Mouse (Mus musculus) testis, adult 2 months (tissue): ENCODE results near the gene Rhob.

ENCODE experiments used
- CTCF ChIP-seq: fragments of 200-500 bp; IDR thresholded peaks from 2 replicates; pipeline ENCODE4 v1.5.1; 2012; ENCODE audit warnings: low read depth, mild to moderate bottlenecking, inconsistent platforms, low read length, moderate library complexity; ENCODE audit not compliant: control insufficient read depth, insufficient read depth, insufficient replicate concordance
- POLR2A ChIP-seq: fragments of 200-500 bp; IDR thresholded peaks from 2 replicates; pipeline ENCODE4 v1.6.1; 2012; ENCODE audit warnings: low read depth, mild to moderate bottlenecking, inconsistent platforms, low read length, moderate library complexity; ENCODE audit not compliant: control insufficient read depth

GRCm38 (mm10) chr12:8524062-8524461 is 24.3 kb upstream of the Rhob start:
- no peak for TF ChIP-seq CTCF
- TF ChIP-seq POLR2A, result no peak
